Mouse (Mus musculus): ENCODE data around the gene Eif3c. TPM values are rescaled to one million over a fixed set of nuclear protein-coding genes. Genes with fewer than 3 reads are reported as not detected.

Eif3c gene
- total RNA-seq (2015; ENCODE audit: low replicate concordance): 42.3 and 63.8 TPM in 2 replicates
- 77.8 and 113 TPM in 2 replicates for total RNA-seq (2017; ENCODE audit: low replicate concordance)

GRCm38 (mm10) chr7:126566094-126566765 lies at the start of gene Eif3c:
Gene Eif3c, minus strand, starts transcription at chr7:126566411.
- peak; percentile 97 for ATAC-seq (replicated peaks; ENCODE audit: low FRiP score, poor library complexity, severe bottlenecking)

GRCm38 (mm10) chr7:126612736-126613135 lies 46.5 kb upstream of the Eif3c start:
- no peak for ATAC-seq (replicated peaks; ENCODE audit: low FRiP score, poor library complexity, severe bottlenecking)

- no peak for ATAC-seq (replicated peaks; ENCODE audit: low FRiP score, poor library complexity, severe bottlenecking)
Observed at GRCm38 (mm10) chr7:126607796-126608195, 41.6 kb upstream of the Eif3c start.

GRCm38 (mm10) chr7:126607064-126607463 lies 40.9 kb upstream of the Eif3c start:
- ATAC-seq (replicated peaks; ENCODE audit: low FRiP score, poor library complexity, severe bottlenecking): no peak

- no peak for ATAC-seq (replicated peaks; ENCODE audit: low FRiP score, poor library complexity, severe bottlenecking)
Observed at GRCm38 (mm10) chr7:126606611-126607010, 40.4 kb upstream of the Eif3c start.

GRCm38 (mm10) chr7:126602650-126603049 lies 36.4 kb upstream of the Eif3c start:
- ATAC-seq (replicated peaks; ENCODE audit: low FRiP score, poor library complexity, severe bottlenecking): no peak

- ATAC-seq (replicated peaks; ENCODE audit: low FRiP score, poor library complexity, severe bottlenecking): no peak
Observed at GRCm38 (mm10) chr7:126601896-126602295, 35.7 kb upstream of the Eif3c start.

- ATAC-seq (replicated peaks; ENCODE audit: low FRiP score, poor library complexity, severe bottlenecking): no peak
Observed at GRCm38 (mm10) chr7:126598919-126599318, 32.7 kb upstream of the Eif3c start.

- no peak for ATAC-seq (replicated peaks; ENCODE audit: low FRiP score, poor library complexity, severe bottlenecking)
Observed at GRCm38 (mm10) chr7:126596414-126596813, 30.2 kb upstream of the Eif3c start.

GRCm38 (mm10) chr7:126595890-126596289 lies 29.7 kb upstream of the Eif3c start:
- no peak for ATAC-seq (replicated peaks; ENCODE audit: low FRiP score, poor library complexity, severe bottlenecking)

GRCm38 (mm10) chr7:126594862-126595561 lies 28.8 kb upstream of the Eif3c start, which contains the start of gene Il27:
Gene Il27, minus strand, starts transcription at chr7:126594941.
- ATAC-seq (replicated peaks; ENCODE audit: low FRiP score, poor library complexity, severe bottlenecking): no peak

GRCm38 (mm10) chr7:126587779-126588178 lies 21.6 kb upstream of the Eif3c start:
- ATAC-seq (replicated peaks; ENCODE audit: low FRiP score, poor library complexity, severe bottlenecking): no peak

GRCm38 (mm10) chr7:126586839-126587238 lies 20.6 kb upstream of the Eif3c start:
- ATAC-seq (replicated peaks; ENCODE audit: low FRiP score, poor library complexity, severe bottlenecking): no peak

- no peak for ATAC-seq (replicated peaks; ENCODE audit: low FRiP score, poor library complexity, severe bottlenecking)
Observed at GRCm38 (mm10) chr7:126585717-126586116, 19.5 kb upstream of the Eif3c start, which contains the start of gene Cln3. Gene Cln3, minus strand, starts transcription at chr7:126585817.

- no peak for ATAC-seq (replicated peaks; ENCODE audit: low FRiP score, poor library complexity, severe bottlenecking)
Observed at GRCm38 (mm10) chr7:126584506-126584977, 18.3 kb upstream of the Eif3c start, which contains the start of gene Apobr. Gene Apobr, plus strand, starts transcription at chr7:126584942.

- ATAC-seq (replicated peaks; ENCODE audit: low FRiP score, poor library complexity, severe bottlenecking): no peak
Observed at GRCm38 (mm10) chr7:126583761-126584160, 17.6 kb upstream of the Eif3c start.

GRCm38 (mm10) chr7:126583251-126583709 lies 17.1 kb upstream of the Eif3c start:
- ATAC-seq (replicated peaks; ENCODE audit: low FRiP score, poor library complexity, severe bottlenecking): peak; percentile 78

GRCm38 (mm10) chr7:126582759-126583158 lies 16.5 kb upstream of the Eif3c start:
- ATAC-seq (replicated peaks; ENCODE audit: low FRiP score, poor library complexity, severe bottlenecking): no peak

- ATAC-seq (replicated peaks; ENCODE audit: low FRiP score, poor library complexity, severe bottlenecking): no peak
Observed at GRCm38 (mm10) chr7:126581661-126582060, 15.4 kb upstream of the Eif3c start.

- ATAC-seq (replicated peaks; ENCODE audit: low FRiP score, poor library complexity, severe bottlenecking): no peak
Observed at GRCm38 (mm10) chr7:126579172-126579571, 13.0 kb upstream of the Eif3c start.

- peak; percentile 55 for ATAC-seq (replicated peaks; ENCODE audit: low FRiP score, poor library complexity, severe bottlenecking)
Observed at GRCm38 (mm10) chr7:126576946-126577345, 10.7 kb upstream of the Eif3c start.
